Mouse (Mus musculus) gastrocnemius, postnatal 36 days (tissue): ENCODE data around the gene Jmjd4. TPM values are rescaled to one million over a fixed set of nuclear protein-coding genes. Genes with fewer than 3 reads are reported as not detected.

Experiments used
- DNase-seq, 2 experiments: peaks; one replicate each; pipeline ENCODE4 v3.0.0; 2022
- intact Hi-C: fragments of 180-260 bp; cut with DNase I; formaldehyde crosslinking; loops from one replicate; pipeline ENCODE4 v1.15.1; 2025
- long read RNA-seq, 2 experiments: library from polyadenylated mRNA; stranded (forward); transcript quantifications; one replicate each; pipeline ENCODE4 v2.0.0; 2021
- total RNA-seq, 2 experiments: library from RNA; stranded (reverse); gene quantifications; 2 replicates each; pipeline ENCODE4 v1.2.3; 2021

Jmjd4 gene
- total RNA-seq, result 1 to 10 TPM; 6.9 to 8.2 TPM
- long read RNA-seq, experiment 1, full-length matches to known transcripts, result 2 of 4 reads
- long read RNA-seq, experiment 1, partial matches to known transcripts, result 0 of 4 reads
- long read RNA-seq, experiment 1, other reads (novel, unspliced or antisense), result 2 of 4 reads
- long read RNA-seq, experiment 2, full-length matches to known transcripts, result 1 of 5 reads
- long read RNA-seq, experiment 2, partial matches to known transcripts, result 2 of 5 reads
- long read RNA-seq, experiment 2, other reads (novel, unspliced or antisense), result 2 of 5 reads

GRCm38 (mm10) chr11:59449741-59450229 lies at the start of gene Jmjd4:
TSS of gene Jmjd4 (plus strand) at chr11:59450045.
- intact Hi-C loops, result no loop called here
- peak; percentile 86 to 91 for DNase-seq

- intact Hi-C loops, result no loop called here
- no peak for DNase-seq
These were observed 49.0 kb upstream of the Jmjd4 start for GRCm38 (mm10) chr11:59400876-59401275.

- intact Hi-C loops, result no loop called here
- no peak for DNase-seq
These were observed 44.1 kb upstream of the Jmjd4 start for GRCm38 (mm10) chr11:59405761-59406160.

GRCm38 (mm10) chr11:59410851-59411250 lies 39.0 kb upstream of the Jmjd4 start:
- intact Hi-C loops, result no loop called here
- no peak for DNase-seq

- intact Hi-C loops, result no loop called here
- no peak for DNase-seq
These were observed 37.8 kb upstream of the Jmjd4 start for GRCm38 (mm10) chr11:59412058-59412457.

- DNase-seq, result no peak
- intact Hi-C loops, result no loop called here
These were observed 36.6 kb upstream of the Jmjd4 start for GRCm38 (mm10) chr11:59412999-59413863.

- intact Hi-C loops, result no loop called here
- no peak for DNase-seq
These were observed 31.1 kb upstream of the Jmjd4 start for GRCm38 (mm10) chr11:59418708-59419107.

GRCm38 (mm10) chr11:59421436-59421835 lies 28.4 kb upstream of the Jmjd4 start:
- intact Hi-C loops, result no loop called here
- peak in 1 of 2 experiments; percentile 11 for DNase-seq

GRCm38 (mm10) chr11:59421967-59422366 lies 27.9 kb upstream of the Jmjd4 start:
- peak in 1 of 2 experiments; percentile 8 for DNase-seq
- intact Hi-C loops, result no loop called here

GRCm38 (mm10) chr11:59423010-59423588 lies 26.7 kb upstream of the Jmjd4 start:
- intact Hi-C loops, result no loop called here
- no peak for DNase-seq

- intact Hi-C loops, result no loop called here
- peak in 1 of 2 experiments; percentile 13 for DNase-seq
These were observed 24.2 kb upstream of the Jmjd4 start for GRCm38 (mm10) chr11:59425671-59426101.

GRCm38 (mm10) chr11:59428057-59428660 lies 21.7 kb upstream of the Jmjd4 start:
- intact Hi-C loops, result no loop called here
- DNase-seq, result peak in 1 of 2 experiments; percentile 8

GRCm38 (mm10) chr11:59429959-59430358 lies 19.9 kb upstream of the Jmjd4 start:
- intact Hi-C loops, result no loop called here
- no peak for DNase-seq

- DNase-seq, result no peak
- intact Hi-C loops, result no loop called here
These were observed 17.6 kb upstream of the Jmjd4 start for GRCm38 (mm10) chr11:59432261-59432660.

GRCm38 (mm10) chr11:59437954-59438353 lies 11.9 kb upstream of the Jmjd4 start:
- no peak for DNase-seq
- intact Hi-C loops, result no loop called here

GRCm38 (mm10) chr11:59443102-59443501 lies 6.7 kb upstream of the Jmjd4 start:
- no peak for DNase-seq
- intact Hi-C loops, result no loop called here

- intact Hi-C loops, result no loop called here
- DNase-seq, result no peak
These were observed 456 bp downstream of the Jmjd4 start for GRCm38 (mm10) chr11:59450230-59450771.

GRCm38 (mm10) chr11:59451086-59451485 lies 1.2 kb downstream of the Jmjd4 start, which contains the start of gene Snap47:
TSS of gene Snap47 (minus strand) at chr11:59451186.
- intact Hi-C loops, result no loop called here
- DNase-seq, result no peak

- intact Hi-C loops, result no loop called here
- no peak for DNase-seq
These were observed 6.5 kb downstream of the Jmjd4 start for GRCm38 (mm10) chr11:59456346-59456745.

GRCm38 (mm10) chr11:59456891-59457290 lies 7.0 kb downstream of the Jmjd4 start:
- no peak for DNase-seq
- intact Hi-C loops, result no loop called here
